Mouse (Mus musculus): ENCODE data around the gene Yif1a.
"Not testable (repeated sequence)": the region's sequence is repeated elsewhere in the genome, so short reads cannot be mapped to it uniquely, and the experiment has no call there.

GRCm38 (mm10) chr19:5086533-5086932 is 1.8 kb upstream of the Yif1a start:
- TF ChIP-seq CTCF (IDR thresholded peaks at IDR 0.05; ENCODE audit: borderline replicate concordance, control insufficient read depth, extremely low read depth, insufficient read depth, low read length, poor library complexity); POLR2A (IDR thresholded peaks at IDR 0.05; ENCODE audit: control insufficient read depth, extremely low read depth, insufficient read depth, low read length, poor library complexity): not testable (repeated sequence)
